Mouse (Mus musculus) G1E (cell line): ENCODE data around the gene Snai3. TPM values are rescaled to one million over a fixed set of nuclear protein-coding genes. Genes with fewer than 3 reads are reported as not detected.

Experiments used
- ATAC-seq: 2 replicates; pipeline ENCODE4 v1.8.0; 2016; ENCODE audit warnings: mild to moderate bottlenecking; ENCODE audit not compliant: insufficient number of reproducible peaks, poor library complexity, low FRiP score, severe bottlenecking; ENCODE audit errors: extremely low read depth
- DNase-seq: peaks from one replicate; pipeline ENCODE4 v3.0.0; 2012; ENCODE audit warnings: low spot score
- H3K27me3 ChIP-seq: 2 replicates; pipeline ENCODE4 v1.6.1; 2012; ENCODE audit warnings: mild to moderate bottlenecking, low read length, inconsistent platforms; ENCODE audit not compliant: insufficient read depth
- H3K36me3 ChIP-seq: replicated peaks from 2 replicates; pipeline ENCODE3; 2012; ENCODE audit warnings: mild to moderate bottlenecking, inconsistent platforms
- H3K4me1 ChIP-seq: 2 replicates; pipeline ENCODE4 v1.6.1; 2012; ENCODE audit warnings: low read depth, low read length, inconsistent platforms, mixed read lengths; ENCODE audit not compliant: insufficient read depth
- H3K4me3 ChIP-seq: 2 replicates; pipeline ENCODE4 v1.5.1; 2012; ENCODE audit warnings: low read depth, mild to moderate bottlenecking, inconsistent platforms, low read length, moderate library complexity, mixed read lengths
- H3K9me3 ChIP-seq: replicated peaks from 2 replicates; pipeline ENCODE4 v1.6.1; 2012; ENCODE audit warnings: inconsistent platforms
- CTCF ChIP-seq: IDR thresholded peaks from 2 replicates; pipeline ENCODE4 v1.5.1; 2012; ENCODE audit warnings: low read depth, low read length, inconsistent platforms, mixed read lengths
- GATA1 ChIP-seq: IDR thresholded peaks from 2 replicates; pipeline ENCODE4 v1.6.1; 2012; ENCODE audit warnings: borderline replicate concordance, low read length, inconsistent platforms, mixed read lengths
- GATA2 ChIP-seq: IDR thresholded peaks from 2 replicates; pipeline ENCODE4 v1.6.1; 2012; ENCODE audit warnings: low read depth, low read length, inconsistent platforms, borderline replicate concordance
- POLR2AphosphoS5 ChIP-seq: IDR thresholded peaks from 2 replicates; pipeline ENCODE4 v1.6.1; 2012; ENCODE audit warnings: low read depth, low read length, inconsistent platforms; ENCODE audit not compliant: insufficient replicate concordance
- TAL1 ChIP-seq: conservative IDR thresholded peaks from 2 replicates; pipeline ENCODE4 v1.6.1; 2012; ENCODE audit warnings: low read depth, low read length, inconsistent platforms, mixed read lengths
- polyA plus RNA-seq: library from polyadenylated mRNA; stranded (reverse); fragments of >175 nt; gene quantifications from 2 replicates; pipeline ENCODE4 v1.2.3, GENCODE M21; 2012
- total RNA-seq, 2 experiments: library from RNA; stranded (forward) in 1 of 2; stranded (reverse) in 1 of 2; fragments of 200-1000 nt in 1 of 2; fragments of >200 nt in 1 of 2; fragmentation: Nextera tagmentation in 1 of 2; gene quantifications; 2 replicates each; pipeline ENCODE4 v1.2.3; 2014 to 2017

Gene Snai3
- total and polyA plus RNA-seq, 3 experiments = not detected

DNA sequence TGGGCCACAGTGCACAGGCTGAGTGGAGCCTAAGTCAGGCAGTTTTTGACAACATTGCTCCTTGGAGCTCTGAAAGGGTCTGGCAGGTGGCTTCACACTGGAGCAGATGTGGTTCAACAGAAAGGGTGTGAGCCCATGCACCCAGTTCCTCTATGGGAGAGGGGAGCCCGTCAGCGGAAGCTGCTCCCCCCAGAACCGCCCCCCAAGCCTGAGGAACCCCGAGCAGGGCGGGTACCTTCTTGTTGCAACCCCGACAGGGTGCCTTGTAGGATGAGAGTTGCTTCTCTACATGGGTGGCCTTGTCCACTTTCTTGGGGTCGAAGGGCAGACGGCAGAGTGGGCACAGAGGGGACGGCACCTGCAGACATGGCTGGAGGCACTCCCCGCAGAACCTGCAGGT is 9.4 kb upstream of the Snai3 start:
- Histone ChIP-seq H3K4me3 (no peak overlapping the region), H3K36me3 (peaks cover 89% of the 10 kb centered on the region), H3K27me3 (no peaks in the 10 kb centered on the region; the same call in 1 of the 2 replicates), H3K4me1 (peaks cover 32% of the 10 kb centered on the region), H3K9me3 (no peaks in the 10 kb centered on the region)
- TF ChIP-seq GATA1 = no peak
- no peak for TF ChIP-seq TAL1
- no peak for TF ChIP-seq CTCF
- no peak for TF ChIP-seq POLR2AphosphoS5
- no peak for TF ChIP-seq GATA2
- DNase-seq (no peak), ATAC-seq (no peak)

DNA sequence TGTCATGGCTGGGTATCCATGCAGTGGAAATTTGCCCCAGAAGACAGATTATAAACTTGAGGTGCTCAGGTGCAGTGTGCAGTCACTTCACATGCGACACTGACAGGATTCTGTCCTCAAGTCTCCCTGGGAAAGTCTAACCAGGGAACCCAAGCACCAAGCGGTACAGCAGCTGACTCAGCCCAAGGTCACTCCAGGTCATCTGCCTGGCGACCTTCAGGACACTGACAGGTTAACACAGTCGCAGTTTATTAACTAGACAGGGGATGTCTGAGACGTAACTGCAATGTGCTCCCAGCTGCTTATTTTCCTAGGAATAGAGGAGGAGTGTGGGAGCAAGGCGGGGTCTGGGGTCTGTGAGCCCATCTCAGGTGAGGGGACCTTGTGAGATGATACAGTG is 8.9 kb upstream of the Snai3 start:
- Histone ChIP-seq H3K4me1 (peaks cover 32% of the 10 kb centered on the region), H3K9me3 (no peaks in the 10 kb centered on the region), H3K36me3 (peaks cover 89% of the 10 kb centered on the region), H3K4me3 (no peak overlapping the region), H3K27me3 (no peaks in the 10 kb centered on the region; the same call in 1 of the 2 replicates)
- ATAC-seq (no peak), DNase-seq (no peak)
- no peak for TF ChIP-seq TAL1
- no peak for TF ChIP-seq GATA1
- TF ChIP-seq POLR2AphosphoS5 = no peak
- no peak for TF ChIP-seq GATA2
- TF ChIP-seq CTCF = no peak

- peaks cover 10% of the 10 kb centered on the region for H3K27me3 ChIP-seq
- TF ChIP-seq TAL1 = no peak
- TF ChIP-seq GATA2 = no peak
- TF ChIP-seq CTCF = no peak
- no peak for TF ChIP-seq POLR2AphosphoS5
- no peak for TF ChIP-seq GATA1
- H3K36me3 ChIP-seq = peaks cover 73% of the 10 kb centered on the region
Observed at GRCm38 (mm10) chr8:122467816-122468215, 7.3 kb upstream of the Snai3 start.

DNA sequence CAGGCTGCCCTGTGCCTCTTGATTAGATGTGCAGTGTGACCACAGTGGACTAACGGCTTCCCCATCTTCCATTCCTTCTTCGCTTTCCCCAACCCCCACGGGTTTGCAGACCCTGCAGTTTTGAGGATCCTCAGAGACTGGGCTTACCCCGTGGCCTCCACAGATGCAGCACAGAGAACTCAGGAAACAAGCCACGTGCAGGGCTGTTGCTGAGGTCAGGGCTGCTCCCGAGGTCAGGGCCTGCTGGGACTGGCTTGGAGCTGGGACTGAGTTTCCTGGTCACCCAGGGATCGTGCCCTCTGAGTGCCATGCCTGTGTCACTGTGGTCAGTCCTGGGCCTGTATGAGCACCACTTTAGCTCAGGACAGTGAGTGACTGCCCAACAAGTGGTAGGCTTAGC is 4.5 kb upstream of the Snai3 start:
- peaks cover 50% of the 10 kb centered on the region for H3K36me3 ChIP-seq
- peaks cover 38% of the 10 kb centered on the region for H3K27me3 ChIP-seq
- no peak for TF ChIP-seq GATA1
- TF ChIP-seq POLR2AphosphoS5 = no peak
- no peak for TF ChIP-seq TAL1
- no peak for TF ChIP-seq CTCF
- no peak for TF ChIP-seq GATA2
- H3K9me3 ChIP-seq = no peaks in the 10 kb centered on the region; the same call in 1 of the 2 replicates
- DNase-seq (no peak), ATAC-seq (no peak)
- no peak overlapping the region for H3K4me3 ChIP-seq
- peaks cover 48% of the 10 kb centered on the region for H3K4me1 ChIP-seq

More at GRCm38 (mm10) chr8:122467816-122468215, 7.3 kb upstream of the Snai3 start:
- no peaks in the 10 kb centered on the region for H3K9me3 ChIP-seq
- no peak for DNase-seq
- H3K4me3 ChIP-seq = no peak overlapping the region
- peaks cover 32% of the 10 kb centered on the region for H3K4me1 ChIP-seq
- ATAC-seq = no peak

GRCm38 (mm10) chr8:122463651-122464640 is 3.4 kb upstream of the Snai3 start:
- TF ChIP-seq TAL1 = no peak
- Histone ChIP-seq H3K4me1 (peaks cover 54% of the 10 kb centered on the region), H3K27me3 (peaks cover 46% of the 10 kb centered on the region), H3K9me3 (no peaks in the 10 kb centered on the region; the same call in 1 of the 2 replicates), H3K36me3 (peaks cover 40% of the 10 kb centered on the region), H3K4me3 (no peak overlapping the region)
- ATAC-seq (no peak), DNase-seq (no peak)

- Histone ChIP-seq H3K4me1 (peaks cover 54% of the 10 kb centered on the region), H3K36me3 (peaks cover 26% of the 10 kb centered on the region), H3K27me3 (peaks cover 59% of the 10 kb centered on the region), H3K4me3 (no peak overlapping the region), H3K9me3 (no peaks in the 10 kb centered on the region; the same call in 1 of the 2 replicates)
- no peak for DNase-seq
- ATAC-seq = no peak
- no peak for TF ChIP-seq GATA1
- TF ChIP-seq TAL1 = no peak
- TF ChIP-seq GATA2 = no peak
- TF ChIP-seq POLR2AphosphoS5 = no peak
Observed at GRCm38 (mm10) chr8:122462510-122462909, 2.0 kb upstream of the Snai3 start.
